Mouse (Mus musculus) lung, postnatal 14 days (tissue): ENCODE results near the gene Rcor1.

Experiments used
- DNase-seq: peaks from one replicate; pipeline ENCODE4 v3.0.0; 2021

Rcor1 gene

DNA sequence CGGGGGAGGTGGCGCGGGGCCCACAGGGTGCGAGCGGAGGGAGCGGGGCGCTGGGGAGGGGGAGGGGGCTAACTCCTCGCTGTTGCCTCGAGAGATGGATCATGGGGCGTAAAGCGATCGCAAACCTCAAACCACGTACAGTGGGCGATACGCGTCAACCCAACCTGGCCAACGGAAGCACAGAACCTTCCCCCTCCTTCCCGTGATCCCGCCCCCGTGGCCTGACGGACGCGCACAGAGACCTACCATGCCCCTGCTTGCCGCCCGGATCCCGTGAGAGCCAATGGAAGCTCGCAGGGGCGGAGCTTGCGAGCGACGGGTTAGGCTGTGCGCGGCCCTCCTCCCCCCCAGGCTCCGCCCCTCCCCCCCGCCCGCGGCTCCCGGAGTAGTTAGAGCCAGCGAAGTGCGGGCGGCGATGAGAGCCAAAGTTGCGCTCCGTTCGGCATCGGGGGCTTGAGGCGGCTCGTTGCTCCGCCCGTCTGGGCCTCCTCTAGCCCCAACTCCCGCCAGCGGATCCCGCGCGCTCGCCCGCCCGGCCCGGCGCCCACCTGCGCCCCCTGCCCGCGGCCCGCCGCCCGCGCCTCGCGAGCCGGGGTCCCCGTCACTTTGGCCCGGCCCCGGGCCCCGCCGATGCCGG, at the start of gene Rcor1:
Gene Rcor1, plus strand, starts transcription at position 376 of the 637 bp plus-strand sequence.
- DNase-seq, result peak; percentile 99

DNA sequence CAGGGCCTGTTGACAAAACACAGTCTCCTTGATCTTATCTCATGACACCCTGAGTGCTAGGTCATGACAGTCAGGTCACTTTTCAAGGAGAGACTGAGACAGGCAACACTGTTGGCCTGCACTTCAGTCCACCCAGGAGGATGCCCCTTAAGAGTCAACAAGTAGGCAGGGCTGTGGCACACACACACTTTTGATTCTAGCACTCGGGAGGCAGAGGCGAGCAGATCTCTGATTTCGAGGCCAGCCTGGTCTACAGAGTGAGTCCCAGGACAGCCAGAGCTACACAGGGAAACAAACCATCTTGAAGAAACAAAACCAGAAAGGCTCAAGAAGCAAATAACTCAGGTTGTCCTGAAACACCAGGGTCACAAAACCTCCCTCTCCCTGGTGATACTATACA, 49.7 kb upstream of the Rcor1 start:
- no peak for DNase-seq

DNA sequence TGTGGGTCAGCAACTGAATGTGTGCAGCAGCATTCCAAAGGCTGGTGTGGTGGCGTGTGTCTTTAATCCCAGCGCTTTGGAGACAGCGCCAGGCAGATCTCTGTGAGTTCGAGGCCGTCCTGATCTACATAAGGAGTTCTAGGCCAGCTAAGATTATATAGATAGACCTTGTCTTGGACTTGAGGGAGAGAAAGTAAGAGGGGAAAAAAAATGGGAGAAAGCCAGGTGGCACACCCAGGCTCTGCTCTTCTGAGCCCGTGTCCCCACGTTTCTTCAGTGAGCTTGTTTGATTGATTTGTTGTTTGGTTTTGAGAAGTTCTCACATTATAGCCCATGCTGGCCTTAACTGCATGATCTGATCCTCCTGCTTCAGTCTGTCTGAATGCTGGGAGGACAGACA, 48.7 kb upstream of the Rcor1 start:
- no peak for DNase-seq

DNA sequence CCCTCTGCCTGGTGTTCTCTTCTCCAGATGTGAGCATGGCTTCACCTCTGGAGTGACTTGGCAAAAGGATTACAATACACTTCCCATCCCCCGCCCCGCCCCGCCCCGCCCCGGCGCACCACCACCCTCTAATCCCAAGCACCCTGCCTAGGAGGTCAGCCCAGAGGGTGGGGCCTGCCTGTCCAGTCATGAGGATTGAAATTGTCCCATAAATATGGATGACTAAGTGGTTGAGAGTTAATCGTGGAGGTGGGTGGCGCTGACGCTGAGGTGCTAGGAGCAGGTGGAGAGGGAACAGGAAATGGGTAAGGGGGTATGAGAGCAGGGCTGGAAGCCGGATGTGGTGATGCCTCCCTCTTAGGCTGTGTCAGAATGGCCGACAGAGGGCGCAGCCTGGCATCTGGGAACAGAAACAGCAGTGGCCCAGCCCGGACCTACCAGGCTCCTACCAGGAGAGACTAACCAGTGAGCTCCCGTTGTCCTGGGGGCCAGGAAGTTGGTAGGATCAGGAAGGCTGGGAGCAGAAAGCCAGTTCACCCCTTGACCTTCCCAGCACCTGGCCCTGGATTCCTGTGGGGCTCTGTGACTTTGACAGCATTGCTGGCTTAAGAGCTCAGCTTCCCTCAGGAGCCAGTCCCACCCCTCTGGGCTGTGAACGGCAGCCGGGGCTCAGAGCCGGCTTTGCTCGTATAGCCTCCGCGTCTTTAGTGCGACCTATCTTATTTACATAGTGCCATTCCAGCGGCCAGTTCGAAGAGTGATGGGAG, 47.6 kb upstream of the Rcor1 start:
- DNase-seq, result peak; percentile 85

DNA sequence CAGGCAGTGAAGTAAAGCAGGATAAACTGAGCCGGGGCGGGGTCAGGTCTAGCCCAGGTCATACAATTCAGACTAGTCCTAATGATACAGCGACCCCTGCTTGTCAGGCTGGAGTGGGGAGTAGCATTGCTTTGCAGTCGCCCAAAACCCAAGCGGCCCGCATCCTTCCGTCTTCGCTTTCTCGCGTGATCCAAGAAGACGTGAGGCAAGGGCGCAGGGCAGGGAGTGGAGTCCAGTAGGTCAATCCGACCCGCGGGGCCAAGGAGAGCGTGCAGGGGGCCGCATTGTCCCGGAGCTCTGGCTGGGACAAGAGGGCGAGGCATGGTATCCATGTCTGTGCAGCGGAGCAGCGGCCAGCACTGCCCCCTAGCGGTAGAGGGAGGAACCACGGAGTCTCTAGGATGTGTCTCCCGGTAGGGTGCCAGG, 47.0 kb upstream of the Rcor1 start:
- DNase-seq, result peak; percentile 95

DNA sequence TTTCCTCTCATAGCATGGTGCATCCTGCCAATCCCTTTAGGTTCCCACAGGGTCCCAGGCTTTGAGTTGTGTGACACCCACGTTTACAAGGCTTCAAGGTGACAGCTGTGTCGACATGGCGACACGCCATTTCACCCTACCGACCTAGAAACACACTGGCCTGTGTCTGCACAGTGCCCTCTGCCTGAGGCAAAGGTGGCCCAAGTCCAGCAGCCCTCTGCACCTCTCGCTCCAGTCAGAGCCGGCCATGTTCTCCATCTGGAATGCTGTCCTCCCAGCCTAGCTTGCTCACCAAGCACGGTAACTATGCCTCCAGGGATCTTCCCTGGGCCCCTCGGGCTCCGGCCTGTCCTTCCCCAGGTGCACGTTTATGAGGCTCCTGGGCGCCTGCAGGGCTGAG, 46.4 kb upstream of the Rcor1 start:
- no peak for DNase-seq

DNA sequence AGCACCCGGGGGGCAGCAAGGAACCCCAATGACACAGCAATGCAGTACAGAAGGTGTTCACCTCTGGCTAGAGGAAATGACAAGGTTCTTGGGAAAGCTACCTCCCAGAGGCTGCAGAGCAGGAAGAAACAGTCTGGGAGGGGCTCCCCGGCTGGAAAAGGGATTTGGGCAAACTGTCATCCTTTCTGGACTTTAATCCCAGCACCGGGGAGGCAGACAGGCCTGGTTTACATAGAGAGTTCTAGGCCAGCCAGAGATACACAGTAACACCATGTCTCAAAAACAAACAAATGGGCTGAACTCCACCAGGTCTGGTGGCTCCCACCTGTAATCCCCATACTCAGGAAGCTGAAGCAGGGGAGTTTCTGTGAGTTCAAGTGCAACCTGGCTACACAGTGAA, 45.9 kb upstream of the Rcor1 start:
- DNase-seq, result no peak

DNA sequence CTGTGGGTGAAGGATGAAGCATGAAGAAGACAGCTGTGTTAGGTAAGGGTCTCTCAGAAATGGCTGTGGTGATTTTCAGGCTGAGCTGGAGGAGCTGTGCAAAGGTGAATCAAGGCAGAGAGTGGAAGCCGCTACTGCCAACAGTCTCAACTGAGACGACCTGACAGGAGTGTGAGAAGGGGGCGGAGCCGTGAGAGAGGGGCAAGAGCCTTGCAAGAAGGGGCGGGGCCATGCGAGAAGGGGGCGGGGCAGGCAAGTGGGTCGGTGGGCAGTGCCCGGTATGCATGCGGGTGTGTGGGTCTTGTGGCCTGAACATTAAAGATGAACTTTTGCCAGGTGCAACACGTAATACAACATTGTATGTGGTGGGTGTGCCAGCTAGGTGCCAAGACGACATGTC, 44.5 kb upstream of the Rcor1 start:
- DNase-seq, result no peak

DNA sequence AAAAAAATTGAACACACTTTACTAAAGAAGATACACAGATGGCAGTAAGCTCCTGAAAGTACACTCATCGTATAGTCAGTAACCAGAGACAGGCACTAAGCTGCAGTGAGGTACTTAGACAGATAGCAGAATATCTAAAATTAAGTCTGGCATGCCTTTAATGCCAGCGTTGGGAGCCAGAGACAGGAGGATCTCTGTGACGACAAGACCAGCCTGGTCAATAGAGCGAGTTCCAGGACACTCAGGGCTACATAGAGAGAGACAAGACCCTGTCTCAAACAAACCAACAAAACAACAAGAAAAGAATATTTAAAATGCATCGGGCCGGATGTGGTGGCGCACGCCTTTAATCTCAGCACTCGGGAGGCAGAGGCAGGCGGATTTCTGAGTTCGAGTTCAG, 41.1 kb upstream of the Rcor1 start:
- DNase-seq, result no peak

DNA sequence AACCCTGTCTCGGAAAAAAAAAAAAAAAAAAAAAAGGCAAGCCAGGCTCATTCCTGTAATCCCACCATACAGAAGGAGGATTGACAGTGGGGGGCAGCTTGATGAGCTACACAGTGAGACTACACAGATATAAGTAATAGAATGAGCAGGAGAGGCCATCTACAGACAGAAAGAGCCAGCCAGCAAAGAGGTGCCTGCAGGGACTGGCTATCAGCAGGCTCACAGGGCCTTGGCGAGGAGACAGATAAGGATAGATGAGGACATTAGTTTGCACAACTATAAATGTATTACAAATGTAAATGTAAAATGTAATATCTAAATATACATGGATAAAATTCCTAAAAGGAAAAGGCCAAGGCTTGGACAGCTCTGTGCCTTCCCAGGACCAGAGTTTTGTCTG, 39.3 kb upstream of the Rcor1 start:
- no peak for DNase-seq

DNA sequence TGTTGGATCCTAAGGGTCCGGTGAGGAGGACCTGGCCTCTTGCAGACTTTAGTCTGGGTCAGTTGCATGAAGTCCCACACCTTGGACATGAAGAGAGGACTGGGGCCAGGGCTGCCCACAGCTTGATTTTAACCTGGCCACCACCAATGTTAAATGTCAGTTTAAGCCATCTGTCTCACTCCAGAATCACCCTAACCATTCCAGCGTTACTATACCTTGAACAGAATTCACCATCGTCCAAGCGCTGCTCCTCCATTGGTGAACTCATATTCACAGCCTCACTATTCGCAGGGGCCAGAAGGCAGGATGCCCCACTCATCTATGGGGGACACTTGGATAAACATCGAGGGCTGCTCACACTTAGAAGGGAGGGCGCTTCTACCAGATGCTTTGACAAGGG, 38.2 kb upstream of the Rcor1 start:
- no peak for DNase-seq

DNA sequence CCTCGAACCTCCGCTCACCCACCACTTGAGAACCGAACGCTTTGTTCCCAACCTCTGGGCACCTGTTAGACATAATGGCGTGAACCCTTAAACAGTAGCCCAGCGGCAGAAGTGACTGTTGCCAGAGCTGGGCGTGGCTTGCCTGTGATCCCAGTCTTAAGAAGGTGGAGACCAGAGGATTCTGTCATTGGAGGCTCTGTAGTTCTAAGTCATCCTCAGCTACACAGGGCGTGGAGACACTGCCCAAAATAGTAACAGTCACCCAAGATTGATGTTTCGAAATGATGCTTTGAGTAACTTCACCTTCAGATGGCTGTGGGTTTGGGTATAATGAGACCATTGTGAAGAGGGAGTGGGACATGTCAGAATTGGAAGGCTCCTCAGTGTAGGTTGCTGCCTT, 35.0 kb upstream of the Rcor1 start:
- DNase-seq, result no peak

DNA sequence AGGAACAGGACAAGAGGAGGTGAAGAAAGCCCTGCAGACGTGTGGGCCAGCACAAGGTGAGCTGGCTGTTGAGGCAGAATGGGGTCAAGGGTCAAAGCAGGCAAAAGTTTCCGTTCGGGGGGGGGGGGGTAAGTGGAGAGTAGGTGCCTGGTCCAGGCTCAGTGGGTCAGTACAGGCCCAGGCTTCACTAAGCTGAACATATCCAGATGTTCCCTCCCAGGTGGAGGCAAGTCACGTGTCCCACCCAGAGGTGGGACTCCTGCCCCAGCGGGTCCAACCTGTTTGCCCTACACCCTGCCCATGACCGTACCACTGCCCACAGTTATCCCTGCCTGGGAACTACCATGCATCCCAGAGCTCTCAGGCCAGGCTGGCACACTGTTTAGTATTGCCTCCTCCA, 33.3 kb upstream of the Rcor1 start:
- no peak for DNase-seq

DNA sequence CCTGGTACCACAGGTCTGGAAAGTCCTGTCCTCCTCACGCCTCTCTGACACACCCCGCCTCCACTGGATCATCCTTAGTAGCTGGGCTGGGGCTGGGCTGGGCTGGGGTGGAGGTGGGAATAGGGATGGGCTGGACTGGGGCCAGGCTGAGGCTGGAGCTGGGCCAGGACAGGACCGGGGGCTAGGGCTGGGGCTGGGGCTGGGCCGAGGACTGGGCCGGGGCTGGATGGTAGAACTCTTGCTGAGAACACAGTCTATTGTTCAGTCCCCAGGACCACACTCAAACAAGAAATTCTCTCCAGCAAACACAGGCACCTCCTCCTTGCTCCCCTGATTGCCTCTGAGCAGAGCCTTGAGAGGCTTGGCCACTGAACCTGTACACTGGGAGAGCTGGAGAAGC, 32.8 kb upstream of the Rcor1 start:
- DNase-seq, result no peak

DNA sequence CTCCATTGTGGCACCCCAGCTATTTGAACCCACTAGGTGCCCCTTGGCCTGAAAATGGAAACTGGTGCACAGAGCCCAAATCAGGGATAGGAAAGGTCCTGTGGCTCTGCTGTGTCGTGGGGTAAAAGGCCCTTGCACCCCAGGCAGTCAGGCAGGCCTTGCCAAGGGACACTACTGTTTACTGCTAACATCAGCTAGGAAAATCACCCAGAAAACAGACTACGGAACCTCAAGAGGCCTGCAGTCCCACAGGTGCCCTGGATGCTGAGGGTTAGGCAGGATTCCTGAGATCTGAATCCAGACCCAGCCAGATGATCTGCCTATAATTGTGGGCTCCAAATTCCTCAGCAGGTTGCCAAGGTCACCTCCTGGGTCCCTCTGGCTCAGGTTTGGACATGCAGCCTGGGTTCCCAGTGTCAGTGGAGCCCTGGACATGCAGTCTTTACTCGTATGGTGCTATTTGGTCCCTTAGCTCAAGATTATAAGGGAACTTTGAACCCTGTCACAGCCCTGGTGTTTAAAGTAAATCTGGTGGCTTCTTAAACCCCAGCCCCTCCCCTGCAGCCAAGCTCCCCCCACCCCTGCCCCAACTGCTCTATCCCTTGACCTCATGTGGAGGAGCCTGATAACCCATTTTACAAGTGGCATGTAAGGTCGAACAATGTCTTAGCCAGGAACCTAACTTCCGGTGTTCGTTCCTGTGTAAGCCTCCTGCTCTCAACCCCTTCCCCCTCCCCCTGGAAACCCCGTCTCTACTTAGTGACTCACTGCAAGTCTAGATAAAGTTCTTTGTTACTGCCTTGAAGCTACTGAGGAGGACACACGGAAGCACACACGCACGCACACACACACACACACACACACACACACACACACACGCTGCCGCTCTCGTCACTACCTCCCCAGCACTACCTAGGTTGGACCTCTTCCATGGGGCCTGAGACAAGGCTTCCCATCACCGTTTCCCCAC, 31.7 kb upstream of the Rcor1 start:
- peak; percentile 47 for DNase-seq

DNA sequence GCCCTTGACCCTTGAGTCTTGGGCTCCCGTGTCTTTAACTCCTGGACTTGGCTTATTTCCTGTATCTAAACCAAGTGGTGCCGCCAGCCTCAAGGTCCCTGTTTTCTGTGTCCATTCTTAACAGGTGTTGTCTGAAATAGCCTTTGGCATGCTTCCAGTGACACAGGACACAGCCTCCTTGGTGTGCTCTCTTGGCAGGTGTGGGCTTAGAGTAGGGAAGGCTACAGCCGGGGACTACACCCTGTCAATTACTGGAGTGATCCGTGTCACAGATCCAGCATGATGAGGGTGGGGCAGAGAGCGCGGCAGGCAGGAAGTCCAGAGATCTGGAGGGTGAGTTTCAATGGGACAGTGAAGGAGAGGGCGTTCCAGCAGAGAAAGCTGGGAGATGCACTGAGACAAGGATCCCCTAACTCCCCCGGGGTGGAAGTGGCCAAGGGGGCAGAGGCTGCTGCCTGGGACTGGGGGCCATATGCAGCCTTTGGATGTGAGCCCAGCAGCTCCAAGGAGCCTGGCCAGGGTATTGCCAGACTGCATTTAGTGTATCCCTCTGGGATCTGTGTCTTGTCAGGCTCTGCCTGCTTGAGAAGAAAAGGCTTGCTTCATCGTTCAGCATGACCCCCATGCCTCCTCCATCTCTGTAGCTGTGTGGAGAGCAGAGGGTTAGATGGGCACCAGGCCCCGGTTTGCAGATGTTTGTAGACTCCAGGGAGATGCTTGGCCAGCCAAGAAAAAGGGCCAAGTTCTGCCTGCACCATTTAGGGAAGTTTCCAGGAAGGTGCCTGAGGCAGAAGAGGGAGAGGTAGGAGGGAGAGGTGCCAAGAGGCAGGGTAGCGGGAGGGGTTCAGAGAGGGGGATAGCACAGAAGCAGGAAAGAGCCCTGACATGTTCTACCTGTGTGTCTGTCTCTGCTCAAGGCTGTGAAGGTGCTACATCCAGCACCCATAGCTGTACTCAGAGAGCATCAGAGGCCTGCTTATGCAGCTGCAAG, 30.4 kb upstream of the Rcor1 start:
- no peak for DNase-seq

DNA sequence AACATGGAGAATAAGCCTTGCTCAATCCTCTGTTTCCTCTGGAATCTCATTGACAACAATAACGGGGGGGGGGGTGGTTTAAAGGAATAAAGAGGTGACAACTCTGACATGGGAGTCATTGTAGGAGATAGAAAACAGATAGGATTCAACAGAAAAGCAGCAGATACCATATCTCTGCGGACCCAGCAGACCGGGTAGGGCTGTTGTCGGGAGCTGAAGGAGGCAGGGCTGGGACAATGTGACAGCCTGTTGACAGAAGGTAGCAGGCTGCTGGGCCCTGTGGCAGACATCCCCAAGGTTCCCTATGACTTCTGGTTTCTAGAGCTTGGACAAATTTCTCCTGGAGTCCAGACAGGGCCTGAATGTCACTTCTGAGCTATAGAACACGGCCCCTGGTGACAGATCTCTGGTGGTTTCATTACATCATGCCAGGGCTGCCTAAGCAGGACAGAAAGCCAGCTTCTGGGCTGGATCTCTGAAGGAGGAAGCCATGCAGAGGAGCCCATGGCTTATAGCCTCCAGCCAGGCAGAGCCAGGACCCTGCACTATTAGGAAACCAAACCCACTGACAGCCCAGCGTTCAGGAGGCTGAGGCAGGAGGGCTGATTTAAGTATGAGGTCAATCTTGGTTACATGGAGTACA, 29.4 kb upstream of the Rcor1 start:
- no peak for DNase-seq

DNA sequence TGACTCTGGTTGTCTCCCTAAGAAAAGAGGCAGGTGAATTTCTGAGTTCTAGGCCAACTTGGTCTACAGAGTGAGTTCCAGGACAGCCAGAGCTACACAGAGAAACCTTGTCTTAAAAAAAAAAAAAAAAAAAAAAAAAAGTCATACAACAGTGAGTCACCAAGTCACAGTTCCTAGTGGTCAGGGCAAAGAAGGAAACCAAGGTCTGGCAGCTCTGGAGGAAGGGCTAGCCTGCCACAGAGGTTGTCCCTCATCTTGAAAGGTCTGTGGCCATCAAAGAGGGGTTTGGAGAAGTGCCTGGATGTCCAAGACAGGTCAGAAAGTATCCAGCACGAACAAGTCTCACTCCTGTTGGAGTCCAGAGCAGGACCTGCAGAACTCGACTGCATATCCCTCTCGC, 22.3 kb upstream of the Rcor1 start:
- DNase-seq, result no peak

DNA sequence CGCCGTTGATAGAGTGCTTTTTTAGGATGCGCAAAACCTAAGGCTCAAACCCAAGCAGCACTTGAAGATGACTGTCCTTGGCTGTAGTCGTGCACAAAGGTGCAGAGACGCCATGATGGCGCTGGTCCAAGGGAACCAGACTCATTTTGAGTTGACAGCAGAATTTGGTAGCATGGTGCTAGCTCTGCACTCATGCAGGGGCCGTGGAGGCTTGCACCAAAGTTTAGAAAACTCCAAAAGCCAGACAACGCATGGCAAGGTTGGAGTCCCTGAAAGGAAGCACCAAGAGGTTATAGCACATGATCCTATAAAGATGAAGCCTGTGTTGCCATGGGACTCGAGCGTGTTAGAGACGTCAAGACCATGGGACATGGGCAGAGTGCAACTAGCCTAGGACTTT, 21.1 kb upstream of the Rcor1 start:
- DNase-seq, result no peak

DNA sequence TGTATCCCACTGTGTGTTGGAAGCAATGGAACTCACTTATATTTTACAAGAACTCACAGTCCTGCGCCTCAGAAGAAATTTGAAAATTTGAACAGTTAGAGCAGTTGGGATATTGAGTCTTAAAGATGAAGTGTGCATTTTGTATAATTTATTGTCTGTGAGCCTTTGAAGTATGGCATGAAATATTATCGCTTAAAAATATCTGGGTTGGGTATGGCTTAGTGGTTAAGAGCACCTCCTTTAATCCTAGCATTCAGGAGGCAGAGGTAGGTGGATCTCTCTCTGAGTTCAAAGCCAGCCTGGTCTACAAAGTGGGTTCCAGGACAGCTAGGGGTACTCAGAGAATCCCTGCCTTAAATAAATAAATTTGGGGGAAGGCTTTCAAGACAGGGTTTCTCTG, 20.1 kb upstream of the Rcor1 start:
- DNase-seq, result no peak

DNA sequence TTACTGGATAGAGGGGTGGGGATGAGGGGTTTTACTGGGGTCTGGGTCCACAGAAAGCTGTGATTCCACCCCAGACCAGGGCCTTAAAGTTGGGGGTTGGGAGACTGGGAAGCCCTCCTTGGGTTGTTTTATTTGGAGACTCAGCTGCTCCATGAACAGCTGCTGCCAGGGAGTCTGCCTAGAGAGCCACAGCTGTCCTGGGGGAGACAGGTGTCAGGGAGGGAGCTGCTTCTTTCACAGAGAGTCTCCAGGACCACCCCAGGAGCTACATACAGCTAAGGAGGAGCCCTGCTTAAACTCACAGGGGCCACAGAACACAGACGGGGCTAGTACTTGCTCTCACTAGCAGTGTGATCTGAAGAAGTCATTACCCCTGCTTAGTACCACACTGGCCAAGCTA, 18.0 kb upstream of the Rcor1 start:
- DNase-seq, result no peak

DNA sequence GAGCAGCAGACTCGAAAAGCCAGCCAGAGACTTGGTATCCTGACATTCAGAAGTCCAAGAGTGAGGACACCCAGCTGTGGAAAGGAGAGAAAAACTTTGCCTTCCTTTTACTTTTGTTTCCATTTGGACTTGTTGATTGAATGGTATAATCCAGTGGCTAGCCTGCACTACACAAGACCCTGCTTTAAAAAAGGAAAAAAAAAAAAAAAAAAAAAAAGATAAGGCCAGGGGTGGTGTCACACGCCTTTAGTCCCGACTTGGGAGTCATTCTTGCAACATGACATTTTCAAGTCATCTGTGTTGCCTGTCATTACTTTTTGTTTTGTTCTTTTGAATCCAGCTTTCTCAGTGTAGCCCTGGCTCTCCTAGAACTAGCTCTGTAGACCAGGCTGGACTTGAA, 17.6 kb upstream of the Rcor1 start:
- no peak for DNase-seq
